Mouse (Mus musculus) granulocyte monocyte progenitor cell, adult 5-6 weeks (primary cell): ENCODE data around the gene Rae1. TPM values are rescaled to one million over a fixed set of nuclear protein-coding genes. Genes with fewer than 3 reads are reported as not detected.

Source experiments
- ATAC-seq: replicated peaks from 2 replicates; pipeline ENCODE4 v1.8.0; 2016; ENCODE audit warnings: mild to moderate bottlenecking, moderate TSS enrichment, inconsistent platforms; ENCODE audit not compliant: poor library complexity, severe bottlenecking
- total RNA-seq, 2 experiments: library from RNA; stranded (forward) in 1 of 2; stranded (reverse) in 1 of 2; fragments of 200-712, 200-1000 nt in 1 of 2; fragments of >200 nt in 1 of 2; fragmentation: Nextera tagmentation in 1 of 2; gene quantifications; 2 replicates each; pipeline ENCODE4 v1.2.3; 2014 to 2017

Gene Rae1
- total RNA-seq (2014; fragmentation: Nextera tagmentation) (95.2 and 147 TPM in 2 replicates), total RNA-seq (2017) (71.2 and 75.6 TPM in 2 replicates)

- ATAC-seq, result peak; percentile 78
Observed at GRCm38 (mm10) chr2:172999630-173000284, at the start of gene Rae1. Gene Rae1, plus strand, starts transcription at chr2:173000117.

GRCm38 (mm10) chr2:172950119-172950676, 49.7 kb upstream of the Rae1 start:
- ATAC-seq, result no peak

GRCm38 (mm10) chr2:172950722-172951121, 49.2 kb upstream of the Rae1 start:
- no peak for ATAC-seq

GRCm38 (mm10) chr2:172951976-172952375, 47.9 kb upstream of the Rae1 start:
- no peak for ATAC-seq

DNA sequence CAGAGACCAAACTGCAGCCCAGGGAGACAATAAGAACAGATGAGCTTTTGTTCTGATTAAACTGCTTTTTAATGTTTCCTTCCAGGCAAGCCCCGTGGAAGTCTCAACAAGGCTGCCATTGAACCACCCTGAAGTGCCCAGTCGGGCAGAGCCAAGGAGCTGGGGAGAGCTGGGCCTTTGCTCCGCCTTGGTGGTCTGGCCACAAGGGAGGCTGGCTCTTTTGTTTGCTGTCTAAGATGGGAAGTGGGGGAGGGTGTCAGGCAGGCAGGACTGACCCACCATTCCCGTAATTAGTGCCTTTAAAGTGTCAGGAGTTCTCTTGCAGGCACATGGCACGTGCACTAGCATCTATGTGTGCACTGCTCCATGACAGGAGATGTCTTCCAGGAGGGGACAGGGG, 41.3 kb upstream of the Rae1 start:
- no peak for ATAC-seq

- ATAC-seq, result no peak
Observed at GRCm38 (mm10) chr2:172959006-172959768, 40.7 kb upstream of the Rae1 start.

GRCm38 (mm10) chr2:172960350-172960749, 39.6 kb upstream of the Rae1 start:
- no peak for ATAC-seq

GRCm38 (mm10) chr2:172961211-172961610, 38.7 kb upstream of the Rae1 start:
- no peak for ATAC-seq

- ATAC-seq, result no peak
Observed at GRCm38 (mm10) chr2:172965249-172965648, 34.7 kb upstream of the Rae1 start.

- peak; percentile 95 for ATAC-seq
Observed at GRCm38 (mm10) chr2:172966480-172966879, 33.4 kb upstream of the Rae1 start.

DNA sequence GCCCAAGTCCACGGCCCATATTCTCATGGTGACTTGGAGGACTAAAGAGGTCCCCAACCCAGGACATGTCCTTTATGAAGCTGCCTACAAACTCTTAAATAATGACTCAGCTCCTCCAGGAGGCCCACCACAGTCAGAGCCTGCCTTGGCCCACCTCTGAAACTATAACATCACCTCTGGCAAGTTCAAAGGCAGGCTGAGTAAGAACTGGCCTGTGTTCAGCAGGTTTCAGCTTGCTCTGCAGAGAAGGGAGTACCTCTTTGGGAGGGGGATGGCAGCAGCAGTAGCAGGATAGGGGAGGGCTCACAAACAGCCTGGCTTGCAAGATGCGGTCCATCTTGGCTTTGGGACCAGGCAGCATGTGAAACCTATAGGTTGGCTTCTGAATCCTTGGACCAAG, 28.1 kb upstream of the Rae1 start:
- ATAC-seq, result no peak

DNA sequence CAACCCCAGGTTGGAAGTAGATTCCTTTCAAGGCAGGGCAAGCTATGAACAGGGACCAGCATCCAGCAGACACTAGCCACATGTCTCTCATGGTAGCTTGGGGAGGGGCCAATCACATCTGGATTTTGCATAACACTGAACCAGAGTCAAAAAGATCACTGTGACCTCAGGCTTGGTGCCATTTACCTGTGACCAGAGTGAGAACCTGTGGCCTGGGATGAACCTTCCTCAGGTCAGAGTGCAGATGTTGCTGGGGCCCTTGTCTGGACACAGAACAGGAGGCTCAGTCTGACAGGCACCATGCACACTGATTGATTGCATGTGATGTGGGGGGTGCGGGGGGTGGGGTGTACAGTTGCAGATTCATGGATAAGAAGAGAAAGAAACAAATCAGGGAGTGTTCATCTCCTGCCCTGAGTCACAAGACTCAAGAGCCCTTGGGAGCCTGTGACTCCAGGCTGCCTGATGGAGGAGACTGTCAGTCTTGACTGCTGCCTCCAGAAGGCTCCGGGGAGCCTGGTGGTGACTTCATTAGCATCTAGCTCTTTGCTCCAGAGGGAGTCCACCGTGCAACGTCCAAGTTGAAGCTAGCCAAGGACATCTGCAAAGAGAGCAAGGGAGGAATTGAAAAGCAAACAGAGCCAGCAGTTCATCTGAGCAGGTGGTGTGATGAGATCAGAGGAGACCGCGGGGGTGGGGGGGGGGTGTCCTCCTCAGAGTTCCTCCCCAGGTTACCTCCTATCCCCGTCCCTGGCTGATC, 25.9 kb upstream of the Rae1 start:
- no peak for ATAC-seq

DNA sequence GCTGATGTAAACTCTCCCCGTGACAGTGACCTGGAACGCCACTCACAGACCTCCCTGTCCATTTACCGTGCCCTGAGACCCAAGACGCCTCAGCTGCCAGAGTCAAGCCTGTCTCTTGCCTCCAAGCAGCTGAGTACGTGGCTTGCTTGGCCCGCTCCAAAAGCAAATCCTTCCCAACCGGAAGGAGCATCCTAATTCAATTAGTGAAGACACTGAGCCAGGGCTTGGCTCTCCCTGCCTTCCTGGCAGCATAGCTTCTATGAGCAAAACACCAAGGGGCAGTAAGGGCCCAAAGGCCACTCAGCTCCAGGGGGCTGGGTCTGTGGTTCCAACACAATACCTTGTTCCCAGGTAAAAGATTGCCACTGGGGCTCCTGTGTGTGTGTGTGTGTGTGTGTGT, 25.2 kb upstream of the Rae1 start:
- no peak for ATAC-seq

DNA sequence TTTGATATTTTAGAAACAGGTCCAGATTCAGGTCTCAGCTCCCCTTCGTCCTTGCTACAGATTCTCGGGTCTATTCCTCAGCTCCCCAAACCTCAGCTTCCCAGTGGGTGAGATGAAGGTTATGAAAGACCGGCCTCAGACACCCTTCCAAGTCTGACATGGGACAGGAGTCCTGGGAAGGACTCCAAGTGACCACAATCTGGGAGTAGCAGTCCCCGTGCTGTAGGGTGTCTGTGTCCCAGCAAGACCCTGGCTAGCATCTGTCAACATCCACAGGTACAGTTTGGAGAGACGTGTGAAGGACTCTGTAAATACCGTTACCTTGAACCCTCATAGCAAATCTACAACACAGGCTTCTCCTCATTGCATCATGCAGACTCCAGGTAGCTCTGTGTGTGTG, 24.8 kb upstream of the Rae1 start:
- ATAC-seq, result no peak

DNA sequence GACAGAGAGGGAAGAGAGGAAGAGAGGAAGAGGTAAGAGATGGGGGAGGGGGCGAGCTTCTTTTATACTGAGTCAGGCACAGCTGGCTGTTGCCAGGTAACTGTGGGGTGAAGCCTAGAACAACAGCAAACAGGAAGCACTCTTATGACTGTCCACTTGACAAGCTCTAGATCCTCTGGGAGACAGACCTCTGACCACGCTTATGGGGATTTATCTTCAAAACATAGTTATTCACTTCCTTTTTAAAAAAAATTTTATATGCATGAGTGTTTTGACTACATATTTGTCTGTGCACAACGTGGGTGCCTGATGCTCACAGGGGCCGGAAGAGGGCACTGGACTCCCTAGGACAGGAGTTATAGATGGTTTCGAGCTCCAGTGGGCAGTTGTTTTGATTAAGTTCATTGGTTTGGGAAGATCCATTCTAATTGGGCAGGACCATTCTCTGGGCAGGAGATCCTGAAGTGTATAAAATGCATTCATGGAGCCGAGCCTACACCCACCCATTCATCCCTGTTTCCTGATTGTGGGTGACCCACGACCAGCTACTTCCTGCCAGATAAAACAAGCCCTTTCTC, 23.2 kb upstream of the Rae1 start:
- ATAC-seq, result peak; percentile 51

DNA sequence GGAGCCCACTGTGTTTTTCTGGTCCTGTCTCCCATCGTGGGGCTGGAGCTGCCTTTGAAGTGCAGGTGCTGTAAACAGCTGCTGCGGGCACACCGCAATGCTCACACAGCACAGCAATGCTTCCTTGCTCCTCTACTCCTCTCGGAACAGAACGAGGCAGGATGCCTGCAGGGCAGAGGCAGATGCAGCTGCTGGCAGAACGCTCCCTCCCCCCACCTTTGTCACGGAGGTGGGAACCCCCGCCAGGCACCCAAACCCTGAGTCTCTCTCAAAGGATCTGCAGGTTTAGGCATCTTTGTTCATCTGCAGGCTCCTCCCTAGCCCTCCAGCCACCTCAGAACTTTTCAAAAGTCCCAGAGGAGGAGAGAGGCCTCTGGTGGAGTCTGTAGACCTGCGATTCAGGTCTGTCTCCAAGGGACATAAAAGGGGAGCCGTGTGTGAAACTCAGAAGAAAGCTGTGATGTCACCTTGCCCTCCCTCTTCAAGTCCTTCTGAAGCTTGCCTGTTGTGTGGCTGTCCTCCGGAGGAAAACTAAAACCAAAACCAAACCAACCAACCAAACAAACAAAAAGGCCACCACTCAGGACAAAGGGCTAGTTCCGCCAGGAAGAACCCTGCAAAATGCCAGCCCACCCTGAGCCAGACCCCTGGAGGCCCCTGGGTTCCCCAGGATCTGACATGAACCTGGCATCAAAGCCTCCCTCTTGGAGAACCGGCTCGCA, 22.3 kb upstream of the Rae1 start, which contains the start of gene Spo11:
Gene Spo11 (plus strand): TSS at position 292 of the 722 bp plus-strand sequence.
- peak; percentile 58 for ATAC-seq

GRCm38 (mm10) chr2:172978131-172978633, 21.7 kb upstream of the Rae1 start:
- no peak for ATAC-seq

DNA sequence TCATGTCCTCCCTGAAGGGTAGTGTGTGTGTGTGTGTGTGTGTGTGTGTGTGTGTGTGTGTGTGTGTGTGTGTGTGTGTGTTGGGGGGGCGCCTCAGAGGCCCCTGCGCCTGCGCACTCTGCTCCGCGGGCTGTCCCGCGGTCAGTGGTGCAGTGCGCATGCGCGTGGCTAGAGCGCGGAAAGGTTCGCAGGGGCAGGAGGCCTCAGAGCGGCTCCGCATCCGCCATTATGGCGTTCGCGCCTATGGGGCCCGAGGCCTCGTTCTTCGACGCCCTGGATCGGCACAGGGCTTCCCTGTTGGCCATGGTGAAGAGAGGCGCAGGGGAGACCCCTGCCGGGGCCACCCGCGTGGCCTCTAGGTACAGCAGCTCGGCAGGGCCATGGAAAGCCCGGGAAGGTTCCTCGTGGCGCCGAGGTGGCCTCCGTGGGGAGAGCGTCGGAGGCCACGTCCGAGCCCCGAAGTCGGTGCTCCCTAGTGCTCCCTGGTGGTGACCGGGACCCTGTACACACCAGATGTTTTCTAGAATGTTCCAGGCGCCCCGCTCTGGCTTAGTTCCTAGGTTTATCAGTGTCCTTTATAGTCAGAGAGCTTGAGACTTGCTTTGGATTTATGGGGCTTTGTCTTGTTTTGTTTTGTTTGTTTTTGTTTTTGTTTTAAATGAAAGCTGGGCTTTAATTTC, 20.1 kb upstream of the Rae1 start:
- ATAC-seq, result no peak
